ENCODE assay signal across 13 mouse cellular contexts in genomic region chr8:122291075-122291474, GRCm38 (mm10). TPM values are rescaled to one million over a fixed set of nuclear protein-coding genes. Genes with fewer than 3 reads are reported as not detected.
DNase-seq lines count a peak whose midpoint lies in the region; ATAC-seq and TF ChIP-seq lines count a peak whose summit lies in the region.
"Had no signal": no experiment of that assay in that cellular context is flagged by ENCODE, and none has a peak within 500 bp of the region (broad histone marks: within the 10 kb centered on the region; RNA-seq: fewer than 3 reads in every experiment).

No protein-coding gene starts in this region.

- 58% methylated on average over 12 of the region's 12 CpGs for WGBS in kidney, postnatal 0 days
- 70% methylated on average over 12 of the region's 12 CpGs for WGBS in hindbrain, embryonic 13.5 days
- WGBS in liver, embryonic 15.5 days (ENCODE audit: insufficient replicate concordance), result 18% methylated on average over 12 of the region's 12 CpGs

- peaks cover 100% of the 10 kb centered on the region for H3K4me1 ChIP-seq in erythroblast, embryonic 14.5 days (ENCODE audit: control insufficient read depth)
- peaks cover 10% of the 10 kb centered on the region; the same call in 1 of the 2 replicates for H3K4me1 ChIP-seq in kidney, postnatal 0 days (replicated peaks; ENCODE audit: insufficient read depth, low read length)
- H3K4me1 ChIP-seq in hindbrain, embryonic 13.5 days (replicated peaks), result peaks cover 67% of the 10 kb centered on the region
- H3K4me1 ChIP-seq in liver, embryonic 15.5 days (replicated peaks), result peaks cover 100% of the 10 kb centered on the region

- H3K4me2 ChIP-seq in kidney, postnatal 0 days (ENCODE audit: low read length), result no peak overlapping the region
- H3K4me2 ChIP-seq in hindbrain, embryonic 13.5 days, result no peak overlapping the region
- H3K4me2 ChIP-seq in liver, embryonic 15.5 days, result peak overlapping the region; percentile 96

- H3K36me3 ChIP-seq in erythroblast, embryonic 14.5 days (ENCODE audit: control insufficient read depth), result peaks cover 100% of the 10 kb centered on the region
- no peaks in the 10 kb centered on the region for H3K36me3 ChIP-seq in kidney, postnatal 0 days (ENCODE audit: insufficient read depth, low read length)
- H3K36me3 ChIP-seq in hindbrain, embryonic 13.5 days, result no peaks in the 10 kb centered on the region
- peaks cover 65% of the 10 kb centered on the region for H3K36me3 ChIP-seq in liver, embryonic 15.5 days (replicated peaks)

- ATAC-seq in erythroblast, adult 5-6 weeks (replicated peaks; ENCODE audit: low FRiP score, poor library complexity, severe bottlenecking), result no peak
- ATAC-seq in kidney, postnatal 0 days (replicated peaks; ENCODE audit: low FRiP score, low read depth), result no peak
- no peak for ATAC-seq in hindbrain, embryonic 13.5 days (ENCODE audit: low FRiP score)
- no peak for ATAC-seq in liver, embryonic 15.5 days (ENCODE audit: insufficient read depth)

- no peaks in the 10 kb centered on the region for H3K27me3 ChIP-seq in erythroblast, embryonic 14.5 days (ENCODE audit: control insufficient read depth)
- no peaks in the 10 kb centered on the region for H3K27me3 ChIP-seq in kidney, postnatal 0 days (ENCODE audit: insufficient read depth, low read length)
- H3K27me3 ChIP-seq in hindbrain, embryonic 13.5 days, result peaks cover 27% of the 10 kb centered on the region
- H3K27me3 ChIP-seq in liver, embryonic 15.5 days, result no peaks in the 10 kb centered on the region

- peak overlapping the region; percentile 84 for H3K4me3 ChIP-seq in erythroblast, embryonic 14.5 days (replicated peaks)
- H3K4me3 ChIP-seq in kidney, postnatal 0 days (replicated peaks; ENCODE audit: low read depth, low read length), result no peak overlapping the region
- no peak overlapping the region for H3K4me3 ChIP-seq in hindbrain, embryonic 13.5 days
- H3K4me3 ChIP-seq in liver, embryonic 15.5 days (replicated peaks), result peak overlapping the region; percentile 14

- 0 out of 2 replicates have a peak overlapping the region, but pooled peaks have one; percentile 14 for H3K9ac ChIP-seq in kidney, postnatal 0 days (ENCODE audit: low read depth, low read length)
- peak overlapping the region; percentile 40; the same call in 1 of the 2 replicates for H3K9ac ChIP-seq in hindbrain, embryonic 13.5 days
- peak overlapping the region; percentile 99 for H3K9ac ChIP-seq in liver, embryonic 15.5 days

- DNase-seq in kidney, postnatal 0 days (ENCODE audit: low spot score), result no peak
- DNase-seq in kidney, adult 9 months, result no peak
- no peak for DNase-seq in T-cell, adult 2 months (ENCODE audit: low spot score)
- DNase-seq in gastrocnemius, postnatal 25 days, result no peak
- DNase-seq: adrenal gland, postnatal 36 days; cerebellum, adult 11 months; kidney, adult 8-10 months; layer of hippocampus, adult 9-11 months; lung, adult 18-20 months had no signal

- TF ChIP-seq CTCF in kidney, postnatal 0 days (IDR thresholded peaks at IDR 0.05; ENCODE audit: low read depth), result no peak

- H3K27ac ChIP-seq in kidney, postnatal 0 days, result no peak overlapping the region
- peak overlapping the region; percentile 58 for H3K27ac ChIP-seq in hindbrain, embryonic 13.5 days
- peak overlapping the region; percentile 95 for H3K27ac ChIP-seq in liver, embryonic 15.5 days (replicated peaks)

- H3K9me3 ChIP-seq in erythroblast, embryonic 14.5 days (ENCODE audit: control insufficient read depth, low read length), result no peaks in the 10 kb centered on the region
- H3K9me3 ChIP-seq in kidney, postnatal 0 days (replicated peaks; ENCODE audit: low read length), result no peaks in the 10 kb centered on the region
- no peaks in the 10 kb centered on the region for H3K9me3 ChIP-seq in hindbrain, embryonic 13.5 days
- H3K9me3 ChIP-seq in liver, embryonic 15.5 days (replicated peaks), result no peaks in the 10 kb centered on the region

RNA-seq across cellular contexts. Expression of gene Zfpm1, which starts 9.1 kb away (rescaled TPM):
- polyA plus RNA-seq in erythroblast, embryonic 14.5 days (2012), result 331 and 361 TPM in 2 replicates
- 54.2 and 55.4 TPM in 2 replicates for total RNA-seq in erythroblast, adult 5-6 weeks (2015; ENCODE audit: low replicate concordance)
- 196 and 459 TPM in 2 replicates for total RNA-seq in erythroblast, adult 5-6 weeks (2017; ENCODE audit: low replicate concordance)
- polyA plus RNA-seq in kidney, postnatal 0 days (2015; fragmentation: Nextera tagmentation; extraction: Ambion mirVana), result 1.4 and 2.3 TPM in 2 replicates
- polyA plus RNA-seq in hindbrain, embryonic 13.5 days (2015; fragmentation: Nextera tagmentation; extraction: Ambion mirVana), result 1.4 and 1.5 TPM in 2 replicates
- polyA plus RNA-seq in liver, embryonic 15.5 days (2015; fragmentation: Nextera tagmentation; extraction: Ambion mirVana), result 12.0 and 14.9 TPM in 2 replicates
- 1 to 10 TPM; 8.5 to 8.8 TPM for total RNA-seq in gastrocnemius, postnatal 25 days (2021)

Comparison
In these comparisons a context has a peak if more than half of its experiments do, and no peak if none do; other contexts are left out.
1. H3K4me3 ChIP-seq: peak in erythroblast, embryonic 14.5 days (single experiment) and liver, embryonic 15.5 days (single experiment); none in kidney, postnatal 0 days (single experiment) and hindbrain, embryonic 13.5 days (single experiment).
2. H3K9ac ChIP-seq: peak in every context shown above with its lines; median percentile 99 in liver, embryonic 15.5 days; 40 in hindbrain, embryonic 13.5 days; 14 in kidney, postnatal 0 days.
3. RNA of gene Zfpm1, which starts 9.1 kb away (polyA plus RNA-seq): 331 to 361 TPM in erythroblast, embryonic 14.5 days; 12.0 to 14.9 TPM in liver, embryonic 15.5 days, 1.4 to 2.3 TPM in kidney, postnatal 0 days and 1.4 to 1.5 TPM in hindbrain, embryonic 13.5 days; every median in the first group is over 10 times any median in the second.